Mouse (Mus musculus) heart, embryonic 12.5 days (tissue): ENCODE results near the gene Plekhg6. TPM values are rescaled to one million over a fixed set of nuclear protein-coding genes. Genes with fewer than 3 reads are reported as not detected.

Experiments
- ATAC-seq: fragments of 200-750 bp; cut with Nextera tagmentation; 2 replicates; pipeline ENCODE4 v1.8.0; 2017; ENCODE audit warnings: moderate TSS enrichment, moderate library complexity; ENCODE audit not compliant: insufficient number of reproducible peaks, low FRiP score
- H3K27ac ChIP-seq: fragments of 300-500 bp; sonication (generic); 2 replicates; pipeline ENCODE4 v1.5.1; 2016; ENCODE audit warnings: mild to moderate bottlenecking, moderate library complexity; ENCODE audit not compliant: poor library complexity, severe bottlenecking
- H3K27me3 ChIP-seq: fragments of 300-500 bp; sonication (generic); replicated peaks from 2 replicates; pipeline ENCODE4 v1.6.1; 2016; ENCODE audit warnings: mild to moderate bottlenecking, moderate library complexity
- H3K36me3 ChIP-seq: fragments of 300-500 bp; sonication (generic); 2 replicates; pipeline ENCODE4 v1.6.1; 2016; ENCODE audit warnings: mild to moderate bottlenecking, moderate library complexity
- H3K4me1 ChIP-seq: fragments of 300-500 bp; sonication (generic); replicated peaks from 2 replicates; pipeline ENCODE4 v1.6.1; 2016; ENCODE audit warnings: mild to moderate bottlenecking
- H3K4me2 ChIP-seq: fragments of 300-500 bp; sonication (generic); 2 replicates; pipeline ENCODE4 v1.6.1; 2016; ENCODE audit warnings: mild to moderate bottlenecking, moderate library complexity
- H3K4me3 ChIP-seq: fragments of 300-500 bp; sonication (generic); 2 replicates; pipeline ENCODE4 v1.5.1; 2016; ENCODE audit warnings: mild to moderate bottlenecking
- H3K9ac ChIP-seq: fragments of 300-500 bp; sonication (generic); 2 replicates; pipeline ENCODE4 v1.6.1; 2016; ENCODE audit warnings: mild to moderate bottlenecking, moderate library complexity
- H3K9me3 ChIP-seq: fragments of 300-500 bp; sonication (generic); replicated peaks from 2 replicates; pipeline ENCODE4 v1.6.1; 2016; ENCODE audit warnings: mild to moderate bottlenecking, moderate library complexity
- WGBS: fragments of 180-500 bp; shearing (Covaris S2); methylation state at CpG from one replicate; pipeline ENCODE4 v1.1.7; 2016; 5-methylcytosine and 5-hydroxymethylcytosine counted together
- polyA plus RNA-seq: library from polyadenylated mRNA; unstranded; fragments of >200 nt; fragmentation: Nextera tagmentation; extraction: Ambion mirVana; gene quantifications from 2 replicates; pipeline ENCODE4 v1.2.1, GENCODE M21; 2016

The Plekhg6 gene
- polyA plus RNA-seq, 1 experiment from 2014 or later, result not detected

DNA sequence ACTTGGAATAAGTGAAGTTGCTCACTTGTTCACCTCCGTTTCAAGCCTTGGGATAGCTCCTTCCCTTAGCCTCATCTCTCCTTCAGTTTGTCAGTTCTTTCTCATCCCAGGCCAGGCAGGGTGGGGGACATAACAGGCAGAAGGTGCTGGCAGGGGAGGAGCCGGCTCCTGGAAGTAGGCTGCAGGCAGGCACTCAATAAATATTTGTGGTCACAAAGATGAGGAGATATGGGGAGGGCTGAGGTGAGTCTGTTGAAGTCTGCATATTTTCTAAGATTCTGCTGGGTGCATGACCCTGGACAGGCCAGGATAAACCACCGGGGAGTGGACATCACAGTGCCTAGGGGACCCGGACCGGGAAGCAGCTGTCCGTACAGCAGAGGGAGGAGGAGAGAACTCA, 57.0 kb downstream of the Plekhg6 start:
- ATAC-seq, result no peak
- Histone ChIP-seq H3K9me3 (no peaks in the 10 kb centered on the region), H3K36me3 (no peaks in the 10 kb centered on the region), H3K4me3 (no peak overlapping the region), H3K27me3 (peaks cover 68% of the 10 kb centered on the region), H3K9ac (no peak overlapping the region), H3K4me1 (peaks cover 6% of the 10 kb centered on the region), H3K27ac (no peak overlapping the region), H3K4me2 (no peak overlapping the region)
- 56% methylated on average over 6 of the region's 6 CpGs for WGBS

GRCm38 (mm10) chr6:125322794-125323193, 57.8 kb downstream of the Plekhg6 start:
- Histone ChIP-seq H3K4me1 (peaks cover 6% of the 10 kb centered on the region), H3K9ac (no peak overlapping the region), H3K27ac (no peak overlapping the region), H3K4me2 (no peak overlapping the region), H3K27me3 (peaks cover 63% of the 10 kb centered on the region), H3K4me3 (no peak overlapping the region), H3K36me3 (no peaks in the 10 kb centered on the region), H3K9me3 (no peaks in the 10 kb centered on the region)
- 57% methylated on average over 13 of the region's 13 CpGs for WGBS
- ATAC-seq, result no peak

DNA sequence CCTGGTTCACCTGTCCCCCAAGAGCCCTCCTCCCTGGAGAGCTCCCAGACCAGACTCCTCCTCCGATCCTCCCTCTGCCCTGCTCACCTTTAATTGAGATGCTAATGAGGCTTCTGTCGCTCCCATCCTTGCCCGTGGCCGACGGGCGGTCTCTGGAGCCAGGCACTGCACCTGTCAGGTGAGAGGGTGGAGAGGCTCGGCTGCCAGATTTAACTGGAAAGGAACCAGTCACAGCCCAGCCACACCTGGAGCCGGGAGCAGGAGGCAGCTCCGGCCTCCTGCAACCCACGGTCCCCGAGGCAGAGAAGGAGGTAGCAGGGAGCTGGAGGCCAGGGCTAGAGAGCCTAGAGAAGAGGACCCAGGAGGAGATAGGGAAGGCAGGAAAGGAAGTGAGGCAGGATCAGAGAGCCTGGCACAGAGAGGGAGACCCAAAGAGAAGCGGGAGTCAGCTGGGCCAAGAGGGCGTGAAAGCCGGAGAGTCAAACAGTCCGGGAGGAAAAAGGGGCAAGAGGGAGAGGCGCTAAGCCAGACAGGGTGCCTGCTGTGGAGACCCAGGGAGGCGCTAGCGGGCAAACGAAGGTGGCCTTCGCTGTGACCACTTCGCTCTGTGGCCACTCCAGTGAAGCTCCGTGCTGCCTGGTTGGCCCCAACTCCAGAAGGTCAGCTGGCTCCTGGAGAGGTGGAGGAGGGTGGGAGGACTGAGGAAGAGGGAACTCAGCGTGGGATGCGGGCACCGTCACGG, 59.3 kb downstream of the Plekhg6 start:
- Histone ChIP-seq H3K4me1 (peaks cover 12% of the 10 kb centered on the region), H3K27ac (no peak overlapping the region), H3K9me3 (no peaks in the 10 kb centered on the region), H3K4me2 (peak overlapping the region; percentile 29), H3K27me3 (peaks cover 62% of the 10 kb centered on the region), H3K9ac (no peak overlapping the region), H3K4me3 (no peak overlapping the region), H3K36me3 (no peaks in the 10 kb centered on the region)
- 6% methylated on average over 26 of the region's 26 CpGs for WGBS
- ATAC-seq, result no peak

- H3K27ac ChIP-seq, result no peak within 1 kb of the TSS
- no peaks in the 10 kb centered on the region for H3K9me3 ChIP-seq
- peaks cover 62% of the 10 kb centered on the region for H3K27me3 ChIP-seq
- WGBS, result 63% methylated on average over 1 of the region's 1 CpGs
- no peaks in the 10 kb centered on the region for H3K36me3 ChIP-seq
- H3K4me2 ChIP-seq, result peak within 1 kb of the TSS; percentile 29
- ATAC-seq, result no peak
- H3K4me3 ChIP-seq, result no peak within 1 kb of the TSS
- H3K9ac ChIP-seq, result no peak within 1 kb of the TSS
- H3K4me1 ChIP-seq, result peaks cover 9% of the 10 kb centered on the region
These were observed 60.3 kb downstream of the Plekhg6 start, which contains the start of gene Scnn1a for GRCm38 (mm10) chr6:125320323-125320722. Gene Scnn1a (plus strand): TSS chr6:125320659.

- Histone ChIP-seq H3K4me1 (peaks cover 6% of the 10 kb centered on the region; the same call in 1 of the 2 replicates), H3K27me3 (peaks cover 62% of the 10 kb centered on the region), H3K9me3 (no peaks in the 10 kb centered on the region), H3K27ac (no peak overlapping the region), H3K4me3 (no peak overlapping the region), H3K36me3 (no peaks in the 10 kb centered on the region), H3K9ac (no peak overlapping the region), H3K4me2 (no peak overlapping the region)
- no peak for ATAC-seq
These were observed 60.7 kb downstream of the Plekhg6 start for GRCm38 (mm10) chr6:125319919-125320296.

- Histone ChIP-seq H3K4me3 (no peak overlapping the region), H3K9me3 (no peaks in the 10 kb centered on the region), H3K27ac (no peak overlapping the region), H3K4me2 (no peak overlapping the region), H3K36me3 (no peaks in the 10 kb centered on the region), H3K4me1 (peaks cover 10% of the 10 kb centered on the region), H3K9ac (no peak overlapping the region), H3K27me3 (peaks cover 56% of the 10 kb centered on the region)
- 60% methylated on average over 15 of the region's 15 CpGs for WGBS
- ATAC-seq, result no peak
These were observed 61.3 kb downstream of the Plekhg6 start for GRCm38 (mm10) chr6:125318981-125319918.

- no peak overlapping the region for H3K9ac ChIP-seq
- peaks cover 38% of the 10 kb centered on the region for H3K27me3 ChIP-seq
- no peak overlapping the region for H3K4me3 ChIP-seq
- WGBS, result 39% methylated on average over 7 of the region's 7 CpGs
- ATAC-seq, result no peak
- no peak overlapping the region for H3K4me2 ChIP-seq
- peaks cover 1% of the 10 kb centered on the region for H3K36me3 ChIP-seq
- H3K9me3 ChIP-seq, result no peaks in the 10 kb centered on the region
- peaks cover 23% of the 10 kb centered on the region for H3K4me1 ChIP-seq
- H3K27ac ChIP-seq, result no peak overlapping the region
These were observed 63.5 kb downstream of the Plekhg6 start for GRCm38 (mm10) chr6:125317077-125317476.

DNA sequence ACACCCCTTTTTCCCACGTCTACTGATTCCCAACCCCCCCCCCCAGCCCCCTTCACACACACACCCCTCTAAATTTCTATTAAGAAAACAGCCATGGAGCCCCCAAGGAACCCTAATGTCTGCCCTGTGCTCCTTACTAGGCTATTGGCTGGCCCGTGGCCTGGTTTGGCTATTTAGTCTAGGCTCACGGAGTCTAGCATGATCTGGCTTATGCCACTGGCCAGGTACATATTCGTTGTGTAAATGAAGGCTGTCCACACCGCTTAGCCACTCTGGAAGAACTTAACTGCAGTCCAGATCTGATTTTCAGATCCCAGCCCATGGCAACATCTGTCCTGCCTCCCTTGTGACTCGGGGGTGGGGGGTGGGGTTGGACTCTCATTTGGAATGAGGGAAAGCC, 65.8 kb downstream of the Plekhg6 start:
- 78% methylated on average over 6 of the region's 6 CpGs for WGBS
- no peaks in the 10 kb centered on the region for H3K9me3 ChIP-seq
- H3K4me1 ChIP-seq, result peaks cover 30% of the 10 kb centered on the region
- H3K36me3 ChIP-seq, result peaks cover 15% of the 10 kb centered on the region
- H3K27me3 ChIP-seq, result peaks cover 15% of the 10 kb centered on the region
- peak overlapping the region; percentile 81; the same call in 1 of the 2 replicates for H3K4me2 ChIP-seq
- H3K4me3 ChIP-seq, result no peak overlapping the region
- peak overlapping the region; percentile 92; the same call in 1 of the 2 replicates for H3K9ac ChIP-seq
- no peak overlapping the region for H3K27ac ChIP-seq
- no peak for ATAC-seq

DNA sequence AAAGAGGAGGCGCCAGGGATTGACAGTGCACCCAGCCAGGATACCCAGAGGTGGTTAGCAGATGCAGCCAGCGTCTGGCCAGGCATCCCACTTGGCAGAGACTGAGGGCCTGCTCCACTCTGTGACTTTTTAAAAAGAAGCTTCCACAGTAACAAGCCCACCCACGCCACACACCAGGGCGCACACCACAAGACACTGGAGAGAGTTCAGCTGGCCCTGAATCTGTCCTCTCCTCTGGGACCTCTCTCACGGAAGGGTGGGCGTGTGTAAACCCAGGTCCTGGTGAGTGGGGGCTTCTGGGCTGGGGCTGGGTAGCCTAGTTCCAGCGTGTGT, 66.4 kb downstream of the Plekhg6 start:
- 64% methylated on average over 7 of the region's 7 CpGs for WGBS
- ATAC-seq, result peak; percentile 38; the same call in 1 of the 2 replicates

GRCm38 (mm10) chr6:125313546-125314230, 66.9 kb downstream of the Plekhg6 start, which contains the start of gene Ltbr:
Gene Ltbr (minus strand): TSS chr6:125313885.
- Histone ChIP-seq H3K27me3 (peaks cover 4% of the 10 kb centered on the region), H3K36me3 (peaks cover 25% of the 10 kb centered on the region), H3K4me3 (peak within 1 kb of the TSS; percentile 66), H3K27ac (peak within 1 kb of the TSS; percentile 62), H3K4me1 (peaks cover 40% of the 10 kb centered on the region), H3K9ac (peak within 1 kb of the TSS; percentile 92), H3K9me3 (no peaks in the 10 kb centered on the region), H3K4me2 (peak within 1 kb of the TSS; percentile 81)
- peak; percentile 91 for ATAC-seq
- under 1% methylated on average over 40 of the region's 46 CpGs for WGBS

More for the DNA sequence above, 66.4 kb downstream of the Plekhg6 start:
- Histone ChIP-seq H3K4me2 (peak overlapping the region; percentile 81), H3K36me3 (peaks cover 20% of the 10 kb centered on the region), H3K27me3 (peaks cover 9% of the 10 kb centered on the region), H3K4me1 (peaks cover 35% of the 10 kb centered on the region), H3K4me3 (peak overlapping the region; percentile 66), H3K9me3 (no peaks in the 10 kb centered on the region), H3K9ac (peak overlapping the region; percentile 92), H3K27ac (0 out of 2 replicates have a peak overlapping the region, but pooled peaks have one; percentile 62)
